Mouse (Mus musculus) left cerebral cortex, postnatal 36 days (tissue): ENCODE measurements around the gene Kndc1. TPM values are rescaled to one million over a fixed set of nuclear protein-coding genes. Genes with fewer than 3 reads are reported as not detected.

ENCODE experiments used
- DNase-seq, 2 experiments: peaks; one replicate each; pipeline ENCODE4 v3.0.0; 2021 to 2022; ENCODE audit warnings: low spot score in 2 of 2, mixed read lengths in 1 of 2
- intact Hi-C: fragments of 180-260 bp; cut with DNase I; formaldehyde crosslinking; loops from one replicate; pipeline ENCODE4 v1.15.1; 2025
- total RNA-seq, 2 experiments: library from RNA; stranded (reverse); gene quantifications; 2 replicates each; pipeline ENCODE4 v1.2.3; 2021

Kndc1 gene
- 10 to 100 TPM; 70.1 to 70.2 TPM for total RNA-seq

DNA sequence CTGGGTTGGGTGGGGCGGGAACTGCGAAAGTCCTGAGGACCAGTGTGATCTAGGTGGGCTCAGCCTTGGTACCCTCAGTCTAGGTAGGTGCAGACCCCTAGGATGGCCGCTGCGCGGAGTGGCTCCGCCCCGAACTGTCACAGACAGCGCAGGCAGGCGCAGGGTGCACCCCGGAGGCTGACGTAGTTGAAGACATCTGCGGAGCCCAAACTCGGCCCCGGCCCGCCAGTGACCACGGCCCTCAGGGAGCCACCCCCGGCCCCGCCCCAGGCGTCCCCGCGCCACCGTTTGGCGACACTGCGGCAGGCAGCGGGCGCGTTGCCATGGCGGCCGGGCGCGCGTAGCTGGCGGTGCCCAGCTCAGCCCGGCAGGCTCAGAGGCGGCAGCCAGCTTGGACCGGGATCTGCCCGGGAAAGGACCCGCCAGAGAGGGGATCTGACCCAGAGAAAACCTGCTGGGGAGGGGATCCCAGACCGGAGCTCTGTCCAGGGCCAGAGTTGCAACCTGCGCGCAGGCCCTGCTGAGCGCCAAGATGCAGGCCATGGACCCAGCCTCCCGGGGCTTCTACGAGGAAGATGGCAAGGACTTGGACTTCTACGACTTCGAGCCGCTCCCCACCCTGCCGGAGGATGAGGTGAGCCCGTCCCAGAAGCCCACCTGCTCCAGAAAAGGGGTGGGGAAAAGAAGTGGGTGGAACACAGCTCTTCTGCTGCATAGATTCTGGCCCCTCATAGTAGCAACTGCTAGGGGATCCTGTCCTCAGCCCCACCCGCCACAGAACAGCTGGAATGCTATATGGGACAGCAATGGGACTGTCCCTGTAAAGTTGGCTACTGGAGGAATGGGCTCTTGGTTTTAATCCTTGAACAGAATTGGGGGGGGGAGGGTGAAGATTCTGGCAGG, at the start of gene Kndc1:
Gene Kndc1 (plus strand): TSS at position 42 of the 903 bp plus-strand sequence.
- DNase-seq: peak; percentile 75 to 86
- intact Hi-C loops: no loop called here

DNA sequence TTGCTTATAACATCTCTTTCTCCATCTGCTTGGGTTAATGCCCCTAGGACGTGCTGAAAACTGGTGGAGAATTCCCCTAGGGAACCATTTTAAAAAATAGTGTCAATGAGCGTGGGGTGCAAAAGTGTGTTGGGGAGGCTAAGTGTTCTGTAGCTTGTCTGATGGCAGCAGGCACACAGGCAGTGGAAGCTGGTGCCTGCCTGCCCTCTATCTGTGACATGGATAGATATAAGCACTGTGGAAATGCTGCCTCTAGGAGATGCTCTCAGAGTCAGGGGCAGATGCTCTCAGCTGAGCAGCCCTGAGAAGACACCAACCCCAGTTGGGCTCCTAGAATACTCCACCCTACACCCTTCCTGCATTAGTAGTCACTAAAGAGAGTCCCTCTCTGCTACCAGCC, 49.4 kb upstream of the Kndc1 start:
- intact Hi-C loops: no loop called here
- DNase-seq: no peak

DNA sequence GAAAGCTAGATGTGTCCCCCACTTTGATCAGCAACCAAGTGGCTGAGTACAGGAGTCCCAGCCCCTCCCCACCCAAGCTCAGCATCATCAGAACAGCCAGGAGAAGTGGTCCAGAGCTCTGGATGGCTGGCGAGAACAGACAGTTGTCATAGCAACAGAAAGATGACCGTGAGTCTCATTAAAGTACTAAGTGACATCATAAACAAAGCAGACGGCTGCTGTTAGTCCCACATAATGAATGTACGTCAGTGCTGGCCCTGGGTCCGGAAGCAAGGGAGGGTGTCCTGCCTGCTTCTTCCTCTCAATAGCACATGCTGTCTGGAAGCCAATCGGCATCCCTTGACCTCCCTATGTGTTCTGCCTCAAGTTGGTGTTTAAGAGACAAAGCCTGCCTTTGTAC, 44.3 kb upstream of the Kndc1 start:
- DNase-seq: no peak

DNA sequence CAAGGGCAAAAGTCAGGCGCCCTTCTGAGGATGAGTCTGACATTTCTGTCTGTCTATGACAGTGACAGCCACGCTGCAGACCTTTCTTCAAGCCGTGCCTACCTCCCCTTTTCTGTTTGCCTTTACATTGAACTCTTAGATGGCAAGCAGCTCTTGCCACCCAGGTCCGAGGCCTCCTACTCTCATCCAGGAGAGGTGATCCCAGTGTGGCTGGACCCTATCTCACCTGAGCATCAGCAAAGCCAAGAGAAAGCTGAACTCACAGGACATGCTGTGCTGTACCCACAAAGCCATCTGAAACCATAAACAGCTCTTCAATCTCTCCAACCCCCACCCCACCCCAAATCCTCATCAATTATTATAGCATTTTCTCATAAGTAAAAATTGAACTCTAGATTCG, 43.8 kb upstream of the Kndc1 start:
- no peak for DNase-seq
- intact Hi-C loops: no loop called here

More for the DNA sequence above, 44.3 kb upstream of the Kndc1 start:
- intact Hi-C loops: no loop called here

DNA sequence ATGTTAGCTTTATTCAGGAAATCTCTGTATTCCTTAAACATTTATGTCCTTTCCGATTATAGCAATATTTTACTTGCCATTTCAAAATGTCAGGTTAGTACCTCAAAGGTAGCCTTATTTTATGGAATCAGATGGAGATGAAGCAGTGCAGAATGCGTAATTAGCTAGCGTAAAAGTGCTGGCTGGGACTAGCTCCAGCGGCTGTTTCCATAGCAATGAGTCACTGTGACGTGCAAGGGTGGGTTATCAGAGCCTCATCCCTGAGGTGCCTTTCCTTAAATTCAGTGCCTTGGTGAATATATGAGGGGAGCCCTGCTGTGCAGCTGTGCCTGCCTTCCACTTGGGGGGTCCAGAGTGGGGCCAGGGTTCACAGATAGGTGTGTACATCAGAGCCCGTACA, 43.4 kb upstream of the Kndc1 start:
- intact Hi-C loops: no loop called here

DNA sequence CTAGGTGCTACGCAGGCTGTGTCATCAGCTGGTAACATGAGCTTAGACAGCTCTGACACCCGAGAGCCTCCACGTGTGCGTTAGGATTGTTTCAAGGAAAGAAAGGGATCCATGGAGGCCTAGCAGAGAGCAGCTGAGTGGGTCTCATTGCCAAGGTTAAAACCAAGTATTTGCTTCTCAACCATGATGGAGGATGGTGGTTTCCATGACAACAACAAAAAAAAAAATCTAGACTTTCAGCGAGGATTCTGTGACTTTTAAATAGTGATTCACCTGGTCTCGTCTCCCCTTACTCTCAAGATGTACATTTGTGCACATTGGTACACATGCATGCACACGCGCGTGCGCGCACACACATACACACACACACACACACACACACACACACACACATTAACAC, 39.2 kb upstream of the Kndc1 start:
- DNase-seq: no peak
- intact Hi-C loops: no loop called here

More for the DNA sequence above, 43.4 kb upstream of the Kndc1 start:
- peak in 1 of 2 experiments; percentile 63 for DNase-seq

DNA sequence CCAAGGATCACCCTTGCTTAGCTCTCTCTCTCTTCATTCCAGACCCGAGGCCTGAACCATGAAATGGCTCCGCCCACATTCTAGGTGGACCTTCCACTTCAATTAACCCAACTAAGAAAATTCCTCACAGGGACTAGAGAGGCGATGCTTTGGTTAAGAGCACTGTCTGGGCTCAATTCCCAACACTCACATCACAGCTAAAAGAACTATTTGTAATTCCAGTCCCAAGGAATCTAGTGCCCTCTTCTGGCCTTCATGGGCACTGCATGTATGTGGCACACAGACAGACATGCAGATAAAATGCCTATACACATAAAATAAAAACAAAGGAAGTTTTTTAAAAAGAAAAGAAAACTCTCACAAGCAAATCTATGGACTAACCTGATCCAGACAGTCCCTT, 33.1 kb upstream of the Kndc1 start:
- intact Hi-C loops: loop anchor here (1.0 to 5.0 kb wide), 2 partner anchors 158 to 214 kb away; no protein-coding TSS in a partner anchor
- peak; percentile 69 to 79 for DNase-seq

DNA sequence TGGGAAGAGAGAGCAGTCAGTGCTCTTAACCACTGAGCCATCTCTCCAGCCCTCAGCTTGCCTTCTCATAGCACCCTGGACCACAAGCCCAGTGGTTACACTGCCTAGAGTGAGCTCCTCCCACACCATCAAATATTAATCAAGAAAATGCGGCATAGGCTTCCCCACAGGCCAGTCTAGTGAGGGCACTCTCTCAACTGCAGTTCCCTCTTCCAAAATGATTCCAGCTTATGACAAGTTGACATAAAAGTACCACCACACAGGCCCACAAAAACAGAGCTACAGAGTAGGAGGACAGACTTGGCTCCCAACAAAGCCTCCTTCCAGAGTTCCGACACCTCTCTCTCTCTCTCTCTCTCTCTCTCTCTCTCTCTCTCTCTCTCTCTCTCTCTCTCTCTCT, 31.4 kb upstream of the Kndc1 start:
- intact Hi-C loops: loop anchor here (5.0 kb wide), 1 partner anchor 216 kb away; no protein-coding TSS in a partner anchor
- DNase-seq: no peak

DNA sequence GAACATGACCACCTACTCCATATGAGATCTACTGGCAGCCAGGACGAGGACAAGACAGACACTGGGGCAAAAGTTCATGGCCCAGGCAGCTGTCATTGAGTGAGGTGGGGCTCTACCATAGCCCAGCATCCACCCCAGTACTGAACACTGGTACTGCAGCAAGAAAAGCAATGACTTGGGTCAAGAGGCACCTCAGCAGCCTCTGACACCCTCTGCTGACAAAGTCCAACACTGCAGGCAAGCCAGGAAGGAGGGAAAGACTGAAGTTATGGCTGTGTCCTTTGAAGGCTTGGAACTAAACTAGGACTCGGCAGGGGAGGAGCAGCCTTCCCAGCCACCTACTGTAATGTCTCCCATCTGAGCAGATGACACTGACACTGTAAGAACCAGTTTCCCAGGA, 30.2 kb upstream of the Kndc1 start:
- intact Hi-C loops: loop anchor here (5.0 kb wide), 1 partner anchor 217 kb away; no protein-coding TSS in a partner anchor
- no peak for DNase-seq

DNA sequence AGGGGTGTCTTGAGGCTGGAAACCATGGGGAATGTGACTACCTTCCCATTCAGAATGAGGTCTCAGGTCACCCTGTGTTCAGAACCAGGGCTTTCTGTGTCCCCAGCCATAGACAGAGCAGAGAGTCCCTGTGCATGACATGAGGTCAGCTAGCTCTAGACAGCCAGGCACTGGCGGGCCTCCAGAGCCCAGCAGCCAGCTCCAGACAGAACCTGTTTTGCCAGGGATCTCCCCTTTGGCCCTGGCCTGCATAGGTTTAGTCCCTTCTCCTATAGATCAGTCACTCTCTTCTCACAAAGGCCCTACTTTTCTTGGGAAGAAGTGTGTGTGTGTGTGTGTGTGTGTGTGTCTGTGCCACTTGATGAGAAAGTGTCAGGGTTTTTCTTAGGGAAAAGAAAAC, 29.6 kb upstream of the Kndc1 start:
- intact Hi-C loops: loop anchor here (5.0 kb wide), 1 partner anchor 218 kb away; no protein-coding TSS in a partner anchor
- no peak for DNase-seq

DNA sequence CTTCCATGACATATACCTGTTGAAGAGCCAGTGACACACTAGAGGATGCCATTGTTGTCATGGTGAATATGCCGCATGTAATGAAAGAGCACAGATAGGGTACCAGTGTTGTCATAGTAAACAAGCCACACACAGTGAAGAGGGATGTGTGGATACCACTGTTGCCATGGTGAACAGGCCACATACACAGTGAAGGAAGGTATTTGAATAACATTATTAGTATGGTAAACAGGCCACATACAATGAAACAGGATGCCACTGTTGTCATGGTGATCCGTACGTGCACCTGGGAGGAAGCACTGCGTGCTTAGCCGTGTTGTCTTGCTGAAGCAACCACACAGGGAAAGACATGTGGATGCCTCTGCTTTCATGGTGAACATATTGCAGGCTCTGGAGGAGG, 23.5 kb upstream of the Kndc1 start:
- intact Hi-C loops: no loop called here
- no peak for DNase-seq

DNA sequence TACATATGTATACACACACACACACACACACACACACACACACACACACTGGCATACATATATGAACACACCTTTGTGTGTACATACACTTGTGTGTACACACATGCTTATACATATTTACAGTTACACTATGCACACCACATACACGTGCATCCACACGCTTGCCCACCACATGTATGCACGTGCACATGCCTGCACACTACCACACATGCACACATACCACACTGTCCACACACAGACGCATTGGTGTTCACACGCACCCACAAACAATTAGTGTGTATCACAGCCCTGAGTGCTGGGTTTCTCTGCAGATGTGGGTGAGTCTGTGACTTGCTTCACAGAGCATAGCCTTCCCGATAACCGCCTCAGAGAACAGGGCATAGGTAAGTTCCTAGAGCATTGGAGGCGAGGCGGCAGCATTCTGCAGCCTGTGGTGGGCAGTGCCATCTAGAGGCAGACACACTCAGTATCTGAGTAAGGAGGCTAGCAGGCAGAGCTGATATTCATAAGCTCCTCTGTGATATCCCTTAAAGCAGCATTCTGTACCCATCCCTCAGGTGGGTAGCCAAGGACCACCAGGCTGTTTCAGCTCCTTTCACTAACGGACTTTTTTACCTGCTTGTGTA, 17.2 kb upstream of the Kndc1 start:
- DNase-seq: peak; percentile 62 to 68
- intact Hi-C loops: loop anchor here (5.0 kb wide), 2 partner anchors 175 to 230 kb away; no protein-coding TSS in a partner anchor

DNA sequence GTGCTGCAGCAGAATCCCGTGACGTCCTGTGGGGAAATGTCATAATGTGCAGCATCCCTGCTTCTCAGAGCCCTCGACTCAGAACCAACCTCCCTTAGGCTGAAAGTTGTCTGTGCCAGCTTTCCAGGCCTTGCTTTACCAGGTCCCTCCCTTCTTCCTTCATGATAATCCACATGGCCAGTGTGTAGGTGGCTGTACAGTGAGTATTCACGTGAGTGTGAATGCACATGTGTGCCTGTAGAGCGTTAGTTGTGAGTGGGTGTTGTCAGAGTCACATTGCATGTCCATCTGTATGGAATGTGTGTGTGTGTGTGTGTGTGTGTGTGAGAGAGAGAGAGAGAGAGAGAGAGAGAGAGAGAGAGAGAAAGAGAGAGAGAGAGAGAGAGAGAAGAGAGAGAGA, 16.4 kb upstream of the Kndc1 start:
- intact Hi-C loops: loop anchor here (5.0 kb wide), 2 partner anchors 176 to 231 kb away; no protein-coding TSS in a partner anchor
- no peak for DNase-seq

DNA sequence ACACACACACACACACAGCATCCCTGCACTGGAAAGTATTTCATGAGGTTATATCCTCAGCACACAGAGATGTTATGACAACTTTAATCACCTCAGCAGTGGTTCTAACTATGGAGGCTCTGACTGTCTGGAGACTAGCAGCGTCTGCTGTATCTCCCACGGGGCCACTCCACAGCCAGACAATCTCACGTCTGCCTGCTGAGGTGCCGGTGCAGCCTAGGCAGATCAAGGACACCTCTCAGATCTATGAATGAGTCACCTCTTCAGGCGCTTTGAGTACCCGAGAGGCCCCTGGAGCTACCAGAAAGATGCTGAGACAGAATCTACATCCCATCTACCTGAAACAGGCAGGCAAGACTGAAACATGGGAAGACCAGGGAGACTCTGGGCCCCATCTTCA, 15.9 kb upstream of the Kndc1 start:
- intact Hi-C loops: loop anchor here (5.0 kb wide), 2 partner anchors 176 to 231 kb away; no protein-coding TSS in a partner anchor
- DNase-seq: no peak

DNA sequence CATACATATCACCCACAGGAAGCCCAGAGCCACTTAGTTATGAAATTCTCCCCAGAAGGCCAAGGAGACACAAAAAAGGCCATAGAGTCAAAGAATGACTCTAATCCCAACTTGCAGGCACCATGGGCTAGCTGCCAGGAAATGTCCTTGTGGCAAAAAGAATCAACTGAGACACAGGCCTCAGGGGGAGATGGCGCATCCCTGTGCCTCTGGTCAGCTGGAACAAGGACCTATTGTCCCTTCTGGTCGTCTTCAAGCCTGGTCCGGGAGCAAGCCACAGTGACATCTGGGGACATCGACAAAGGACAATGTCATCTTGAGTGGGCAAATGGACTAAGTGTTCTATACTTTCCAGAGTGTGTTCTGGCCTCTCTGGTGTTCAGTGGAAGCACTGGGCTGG, 11.0 kb upstream of the Kndc1 start:
- intact Hi-C loops: no loop called here
- DNase-seq: peak in 1 of 2 experiments; percentile 8

DNA sequence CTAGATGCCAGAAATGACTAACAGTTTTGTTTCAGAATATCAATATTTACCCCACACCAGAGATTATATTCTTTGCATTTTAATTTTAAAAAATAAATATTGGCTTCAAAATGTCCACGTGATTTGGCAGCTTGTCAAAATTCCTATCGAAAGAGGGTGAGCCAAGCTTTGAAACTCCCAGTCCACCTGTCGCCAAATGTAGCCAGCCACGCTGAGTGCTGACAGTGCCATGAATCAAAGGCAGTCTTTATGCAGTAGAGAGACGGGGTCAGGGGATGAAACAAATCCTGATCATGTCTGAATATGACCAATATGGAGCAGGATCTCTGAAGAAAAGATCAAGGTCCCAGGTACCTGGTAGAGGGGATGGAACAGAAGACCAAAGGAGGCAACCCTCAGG, 2.7 kb upstream of the Kndc1 start:
- intact Hi-C loops: no loop called here

DNA sequence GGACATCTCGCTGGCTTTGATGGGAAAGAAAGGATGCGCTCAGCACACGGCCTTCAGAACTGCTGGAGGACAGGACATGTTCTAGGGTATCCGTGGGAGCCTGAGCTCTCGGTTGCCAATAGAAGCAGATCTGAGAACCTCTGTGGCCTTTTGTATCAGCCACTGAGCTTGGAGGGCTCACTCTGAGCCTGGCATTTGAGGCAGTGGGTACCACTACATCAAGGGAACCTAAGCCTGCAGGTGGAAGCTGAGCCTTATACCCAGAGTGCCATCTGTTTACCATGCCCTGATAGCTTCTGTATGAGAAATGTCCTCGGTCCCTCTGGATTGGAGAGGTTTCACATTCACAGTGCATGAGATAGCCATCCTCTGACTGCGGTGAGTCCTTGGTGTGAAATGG, 1.8 kb downstream of the Kndc1 start:
- no peak for DNase-seq
- intact Hi-C loops: no loop called here

More for the DNA sequence above, 2.7 kb upstream of the Kndc1 start:
- DNase-seq: no peak

DNA sequence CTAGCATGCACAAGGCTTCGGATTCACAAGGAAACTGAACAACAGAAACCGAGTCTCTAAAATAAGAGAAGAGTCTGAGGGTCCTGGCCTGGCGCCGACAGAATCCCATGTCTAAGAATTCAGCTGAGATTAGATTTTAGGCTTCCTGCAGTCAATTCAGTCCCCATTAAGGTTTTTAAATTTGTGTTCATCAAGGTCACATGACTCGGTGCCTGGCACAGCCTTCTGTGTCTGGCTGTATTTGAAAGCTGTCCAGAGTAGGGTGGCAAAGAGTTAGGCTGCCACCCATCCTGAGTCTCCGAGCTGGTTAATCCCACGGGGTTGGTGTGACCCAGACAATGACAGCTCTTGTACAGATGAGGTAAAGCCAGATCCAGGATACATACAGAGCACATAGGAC, 2.3 kb downstream of the Kndc1 start:
- DNase-seq: no peak
- intact Hi-C loops: no loop called here

DNA sequence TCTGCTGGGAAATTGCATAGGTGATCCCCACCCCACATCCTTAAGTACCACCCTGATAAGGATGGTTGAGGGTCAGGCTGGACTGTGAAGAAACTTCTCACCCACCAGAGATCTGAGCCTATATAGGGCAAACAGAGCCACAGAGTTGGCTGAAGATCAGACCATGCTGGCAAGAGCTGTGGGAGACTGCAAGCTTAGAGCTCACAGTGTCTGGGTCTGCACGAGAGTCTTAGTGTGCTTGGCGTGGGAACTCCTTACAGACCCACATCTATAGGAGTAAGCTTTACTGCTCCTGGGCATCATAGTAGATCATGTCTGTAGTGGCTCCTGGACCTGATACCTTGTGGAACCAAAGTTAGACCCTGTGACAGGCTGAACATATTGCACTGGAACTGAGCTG, 4.1 kb downstream of the Kndc1 start:
- intact Hi-C loops: no loop called here

DNA sequence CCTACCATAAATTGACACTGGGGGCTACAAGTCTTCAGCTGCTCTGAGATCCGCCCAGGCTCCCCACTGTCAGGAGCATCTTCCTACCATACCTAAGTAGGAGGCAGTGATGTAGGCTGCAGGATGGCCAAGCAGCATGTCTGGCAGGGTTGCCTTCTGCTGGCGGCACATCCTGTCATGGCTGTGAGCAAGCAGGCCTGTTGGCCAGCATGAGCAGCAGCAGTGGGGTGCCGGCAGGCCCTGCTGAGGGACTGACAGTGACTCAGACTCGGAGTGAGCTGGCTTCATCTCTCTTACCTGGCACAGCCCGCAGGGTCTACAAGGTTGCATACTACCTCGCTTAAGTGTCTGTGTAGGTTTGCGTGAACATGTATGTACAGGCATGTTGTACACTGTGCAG, 5.0 kb downstream of the Kndc1 start:
- intact Hi-C loops: no loop called here
- peak; percentile 50 to 65 for DNase-seq

More for the DNA sequence above, 4.1 kb downstream of the Kndc1 start:
- DNase-seq: no peak
